Mouse (Mus musculus): ENCODE measurements at regions not wholly inside any gene's neighbourhood (a gene's known extent, or its start where the extent isn't known, plus 50 kb on each side); places are given as distances from the start of the nearest gene placed in this dataset.

DNA sequence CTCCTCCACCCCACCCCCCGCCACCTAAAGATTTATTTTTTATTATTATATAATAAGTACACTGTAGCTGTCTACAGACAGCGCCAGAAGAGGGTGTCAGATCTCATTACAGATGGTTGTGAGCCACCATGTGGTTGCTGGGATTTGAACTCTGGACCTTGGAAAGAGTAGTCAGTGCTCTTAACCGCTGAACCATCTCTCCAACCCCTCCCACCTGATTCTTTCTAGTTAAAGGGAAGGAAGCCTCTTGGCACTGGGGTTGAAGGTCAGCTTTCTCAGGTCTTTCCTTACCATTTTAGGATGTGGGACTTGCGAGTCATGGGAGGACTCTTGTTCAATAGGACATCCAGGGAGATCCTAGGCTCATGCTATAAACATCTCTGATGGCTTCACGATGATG, 54.7 kb downstream of the Hes1 start:
- no peak overlapping the region for H3K4me2 ChIP-seq (ENCODE audit: low read length)
- H3K9me3 ChIP-seq (replicated peaks; ENCODE audit: control insufficient read depth, low read length): no peaks in the 10 kb centered on the region
- H3K27me3 ChIP-seq (replicated peaks; ENCODE audit: control insufficient read depth, insufficient read depth, low read length): peaks cover 20% of the 10 kb centered on the region
- H3K9ac ChIP-seq (ENCODE audit: low read length): no peak overlapping the region
- 91% methylated on average over 5 of the region's 5 CpGs for WGBS
- no peaks in the 10 kb centered on the region for H3K36me3 ChIP-seq (ENCODE audit: control insufficient read depth, insufficient read depth, low read length)
- no peak for DNase-seq (ENCODE audit: low spot score)
- H3K27ac ChIP-seq (ENCODE audit: low read depth, low read length): no peak overlapping the region
- no peak overlapping the region for H3K4me3 ChIP-seq (ENCODE audit: low read depth, low read length)
- H3K4me1 ChIP-seq (ENCODE audit: control insufficient read depth, insufficient read depth, low read length): peaks cover 8% of the 10 kb centered on the region
- ATAC-seq: no peak

DNA sequence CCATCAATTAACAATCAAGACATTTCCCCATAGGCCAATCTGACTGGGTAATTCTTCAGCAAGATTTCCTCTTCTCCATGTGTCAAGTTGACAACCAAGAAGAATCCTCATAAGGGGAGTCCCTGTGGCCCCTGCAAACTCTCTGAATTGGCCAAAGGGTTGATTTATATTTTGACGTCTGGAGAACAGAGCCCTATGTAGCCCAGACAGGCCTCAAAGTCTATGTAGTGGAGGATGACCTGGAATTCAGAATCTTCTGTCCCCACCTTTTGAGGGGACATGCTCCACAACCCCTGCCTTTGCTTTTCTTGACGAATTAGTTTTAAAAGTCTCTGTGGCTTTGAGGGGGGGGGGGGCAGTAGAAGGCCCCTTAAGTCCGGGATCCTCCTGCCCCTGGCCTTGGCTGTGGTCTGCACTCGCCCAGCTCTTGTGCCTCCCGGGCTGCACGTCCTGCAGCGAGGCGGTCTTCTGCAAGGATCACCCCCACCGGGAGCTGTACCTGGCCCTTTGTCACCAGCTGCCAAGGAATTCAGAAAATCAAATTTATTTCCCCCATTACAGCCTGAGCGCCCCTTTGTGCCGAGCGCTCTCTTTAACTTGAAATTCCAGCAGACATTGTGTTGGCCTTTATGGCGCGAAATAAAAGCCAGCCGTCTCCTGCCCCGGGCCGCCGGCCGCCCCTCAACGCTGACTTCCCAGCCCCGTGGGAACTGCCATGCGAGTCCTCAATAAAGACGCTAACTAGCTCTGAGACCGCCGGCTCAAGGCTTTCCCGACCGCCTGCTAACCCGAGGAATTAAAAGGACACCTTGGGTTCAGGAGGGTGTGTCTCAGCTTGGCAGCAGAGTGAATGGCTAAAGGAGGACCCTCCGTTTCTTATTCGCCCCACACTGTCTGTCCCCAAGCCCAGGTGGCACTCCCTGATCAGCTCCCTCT, 56.4 kb downstream of the Hes1 start:
- Histone ChIP-seq H3K36me3 (ENCODE audit: control insufficient read depth, insufficient read depth, low read length) (no peaks in the 10 kb centered on the region), H3K4me3 (ENCODE audit: low read depth, low read length) (0 out of 2 replicates have a peak overlapping the region, but pooled peaks have one; percentile 8), H3K4me1 (ENCODE audit: control insufficient read depth, insufficient read depth, low read length) (peaks cover 8% of the 10 kb centered on the region), H3K4me2 (ENCODE audit: low read length) (peak overlapping the region; percentile 40), H3K9me3 (replicated peaks; ENCODE audit: control insufficient read depth, low read length) (no peaks in the 10 kb centered on the region), H3K27me3 (replicated peaks; ENCODE audit: control insufficient read depth, insufficient read depth, low read length) (peaks cover 28% of the 10 kb centered on the region), H3K27ac (ENCODE audit: low read depth, low read length) (no peak overlapping the region), H3K9ac (ENCODE audit: low read length) (0 out of 2 replicates have a peak overlapping the region, but pooled peaks have one; percentile 8)
- peak; percentile 26 for DNase-seq (ENCODE audit: low spot score)
- ATAC-seq: peak; percentile 29; the same call in 1 of the 2 replicates
- WGBS: 4% methylated on average over 30 of the region's 30 CpGs

DNA sequence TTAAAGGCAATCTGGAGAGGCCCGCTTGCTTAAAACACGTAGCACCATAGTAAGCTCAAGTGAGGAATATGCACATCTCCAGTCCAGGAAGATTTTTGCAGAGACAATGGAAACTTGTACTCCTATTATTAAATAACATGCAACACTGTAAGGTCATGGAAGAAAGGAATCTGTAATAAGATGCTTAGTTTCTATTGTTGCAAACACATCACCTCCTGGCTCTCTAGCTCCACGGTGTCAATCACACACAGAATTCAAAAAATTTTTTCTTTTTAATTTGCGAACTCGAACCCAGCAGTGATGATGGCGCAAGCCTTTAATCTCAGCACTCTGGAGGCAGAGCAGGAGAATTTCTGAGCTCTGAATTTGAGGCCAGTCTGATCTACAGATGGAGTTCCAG, 57.4 kb downstream of the Hes1 start:
- Histone ChIP-seq H3K9ac (ENCODE audit: low read length) (no peak overlapping the region), H3K4me2 (ENCODE audit: low read length) (no peak overlapping the region), H3K9me3 (replicated peaks; ENCODE audit: control insufficient read depth, low read length) (no peaks in the 10 kb centered on the region), H3K4me3 (ENCODE audit: low read depth, low read length) (no peak overlapping the region), H3K27ac (ENCODE audit: low read depth, low read length) (no peak overlapping the region), H3K36me3 (ENCODE audit: control insufficient read depth, insufficient read depth, low read length) (no peaks in the 10 kb centered on the region), H3K4me1 (ENCODE audit: control insufficient read depth, insufficient read depth, low read length) (peaks cover 8% of the 10 kb centered on the region), H3K27me3 (replicated peaks; ENCODE audit: control insufficient read depth, insufficient read depth, low read length) (peaks cover 32% of the 10 kb centered on the region)
- ATAC-seq: no peak
- no peak for DNase-seq (ENCODE audit: low spot score)
- 39% methylated on average over 6 of the region's 6 CpGs for WGBS

DNA sequence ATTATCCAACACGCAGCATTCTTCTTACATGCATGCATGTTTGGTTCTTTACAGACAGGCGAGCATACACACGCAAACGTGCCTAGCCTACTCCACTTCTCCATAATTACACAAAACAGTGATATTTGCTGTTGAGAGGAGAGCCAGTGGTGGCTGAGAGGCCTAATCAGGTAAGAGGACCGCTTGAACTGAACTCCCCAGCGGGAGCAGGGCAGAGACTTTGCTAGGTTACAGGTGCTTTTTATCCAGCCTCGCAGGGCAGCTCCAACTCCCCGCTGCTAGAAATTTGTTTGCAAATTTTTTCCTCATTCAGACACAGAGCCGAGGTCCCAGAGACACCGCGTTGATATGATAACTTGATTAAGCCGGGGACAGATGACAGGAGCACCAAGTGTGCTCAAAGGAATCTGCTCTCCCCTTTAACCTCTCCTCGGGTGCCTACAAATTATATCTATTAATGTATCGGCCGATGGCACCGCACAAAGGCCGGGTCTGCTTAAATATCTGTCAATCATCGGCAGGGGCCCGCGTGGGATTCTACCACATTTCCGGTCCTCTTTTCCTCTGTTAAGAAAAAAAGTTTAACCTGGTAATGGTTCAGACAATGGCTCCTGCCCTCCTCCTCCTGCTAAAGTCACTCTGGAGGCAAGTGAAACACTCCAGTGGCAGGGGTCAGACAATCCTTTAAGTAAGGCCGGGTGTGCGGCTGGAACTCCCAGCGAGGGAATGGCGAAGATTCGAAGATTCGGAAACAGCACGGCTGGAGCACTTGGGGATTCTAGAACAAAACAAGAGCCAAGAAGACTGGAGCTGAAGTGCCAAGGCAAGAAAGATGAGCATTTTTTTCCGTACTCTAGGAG, 58.3 kb downstream of the Hes1 start:
- 17% methylated on average over 29 of the region's 29 CpGs for WGBS
- ATAC-seq: no peak

DNA sequence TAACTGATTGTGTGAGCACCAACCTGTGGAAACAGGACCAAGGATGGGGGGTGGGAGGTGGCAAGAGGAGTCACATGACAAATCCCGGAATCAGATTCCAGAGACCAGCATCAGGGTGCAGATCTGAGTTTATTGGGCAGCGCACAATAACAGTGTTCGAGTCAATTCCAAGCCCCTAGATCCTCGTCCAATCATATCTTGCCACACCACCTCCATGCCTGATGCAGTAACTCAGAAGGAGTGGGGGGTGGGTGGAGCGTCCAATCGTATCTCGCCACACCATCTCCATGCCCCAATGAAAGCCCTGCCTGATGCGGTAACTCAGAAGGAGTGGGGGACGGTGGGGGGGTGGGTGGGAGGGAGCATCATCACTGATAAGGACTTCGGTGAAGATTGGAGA, 62.8 kb downstream of the Hes1 start:
- ATAC-seq: no peak
- H3K4me3 ChIP-seq (ENCODE audit: low read depth, low read length): no peak overlapping the region
- H3K9ac ChIP-seq (ENCODE audit: low read length): no peak overlapping the region
- no peak for DNase-seq (ENCODE audit: low spot score)
- H3K27me3 ChIP-seq (replicated peaks; ENCODE audit: control insufficient read depth, insufficient read depth, low read length): peaks cover 34% of the 10 kb centered on the region
- no peak overlapping the region for H3K4me2 ChIP-seq (ENCODE audit: low read length)
- 92% methylated on average over 10 of the region's 10 CpGs for WGBS
- H3K4me1 ChIP-seq (ENCODE audit: control insufficient read depth, insufficient read depth, low read length): peaks cover 18% of the 10 kb centered on the region
- peaks cover 3% of the 10 kb centered on the region; the same call in 1 of the 2 replicates for H3K9me3 ChIP-seq (replicated peaks; ENCODE audit: control insufficient read depth, low read length)
- no peaks in the 10 kb centered on the region for H3K36me3 ChIP-seq (ENCODE audit: control insufficient read depth, insufficient read depth, low read length)
- H3K27ac ChIP-seq (ENCODE audit: low read depth, low read length): no peak overlapping the region

More for the DNA sequence above, 58.3 kb downstream of the Hes1 start:
- peak; percentile 26 for DNase-seq (ENCODE audit: low spot score)
- Histone ChIP-seq H3K9me3 (replicated peaks; ENCODE audit: control insufficient read depth, low read length) (peaks cover under 1% of the 10 kb centered on the region; the same call in 1 of the 2 replicates), H3K4me3 (ENCODE audit: low read depth, low read length) (no peak overlapping the region), H3K27ac (ENCODE audit: low read depth, low read length) (no peak overlapping the region), H3K9ac (ENCODE audit: low read length) (no peak overlapping the region; the same call in 1 of the 2 replicates), H3K36me3 (ENCODE audit: control insufficient read depth, insufficient read depth, low read length) (no peaks in the 10 kb centered on the region), H3K27me3 (replicated peaks; ENCODE audit: control insufficient read depth, insufficient read depth, low read length) (peaks cover 32% of the 10 kb centered on the region), H3K4me2 (ENCODE audit: low read length) (no peak overlapping the region), H3K4me1 (ENCODE audit: control insufficient read depth, insufficient read depth, low read length) (peaks cover 8% of the 10 kb centered on the region)

DNA sequence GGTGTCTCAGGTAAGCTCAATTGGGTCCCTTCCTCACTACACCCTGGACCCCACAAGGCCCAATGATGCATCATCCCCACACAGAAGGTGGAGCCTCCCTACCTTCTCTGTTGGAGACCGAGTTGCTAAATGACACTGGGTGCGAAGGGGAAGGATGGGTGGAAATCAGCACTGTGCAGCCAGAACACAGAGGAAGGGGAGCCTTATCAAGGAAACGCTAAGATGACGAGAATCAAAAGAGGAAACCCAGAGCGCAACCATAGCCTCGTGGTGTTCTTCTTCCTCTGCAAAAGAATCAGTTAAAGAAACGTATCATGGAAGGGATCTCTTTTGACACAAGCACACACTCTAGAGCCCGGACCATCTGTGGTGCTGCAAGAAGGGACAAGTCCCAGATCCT, 64.6 kb downstream of the Hes1 start:
- no peak for ATAC-seq
- peaks cover 36% of the 10 kb centered on the region for H3K27me3 ChIP-seq (replicated peaks; ENCODE audit: control insufficient read depth, insufficient read depth, low read length)
- peaks cover 3% of the 10 kb centered on the region; the same call in 1 of the 2 replicates for H3K9me3 ChIP-seq (replicated peaks; ENCODE audit: control insufficient read depth, low read length)
- no peaks in the 10 kb centered on the region for H3K36me3 ChIP-seq (ENCODE audit: control insufficient read depth, insufficient read depth, low read length)
- no peak overlapping the region for H3K9ac ChIP-seq (ENCODE audit: low read length)
- H3K4me1 ChIP-seq (ENCODE audit: control insufficient read depth, insufficient read depth, low read length): peaks cover 15% of the 10 kb centered on the region
- no peak overlapping the region for H3K4me3 ChIP-seq (ENCODE audit: low read depth, low read length)
- 56% methylated on average over 8 of the region's 8 CpGs for WGBS
- no peak for DNase-seq (ENCODE audit: low spot score)
- no peak overlapping the region for H3K27ac ChIP-seq (ENCODE audit: low read depth, low read length)
- no peak overlapping the region for H3K4me2 ChIP-seq (ENCODE audit: low read length)

DNA sequence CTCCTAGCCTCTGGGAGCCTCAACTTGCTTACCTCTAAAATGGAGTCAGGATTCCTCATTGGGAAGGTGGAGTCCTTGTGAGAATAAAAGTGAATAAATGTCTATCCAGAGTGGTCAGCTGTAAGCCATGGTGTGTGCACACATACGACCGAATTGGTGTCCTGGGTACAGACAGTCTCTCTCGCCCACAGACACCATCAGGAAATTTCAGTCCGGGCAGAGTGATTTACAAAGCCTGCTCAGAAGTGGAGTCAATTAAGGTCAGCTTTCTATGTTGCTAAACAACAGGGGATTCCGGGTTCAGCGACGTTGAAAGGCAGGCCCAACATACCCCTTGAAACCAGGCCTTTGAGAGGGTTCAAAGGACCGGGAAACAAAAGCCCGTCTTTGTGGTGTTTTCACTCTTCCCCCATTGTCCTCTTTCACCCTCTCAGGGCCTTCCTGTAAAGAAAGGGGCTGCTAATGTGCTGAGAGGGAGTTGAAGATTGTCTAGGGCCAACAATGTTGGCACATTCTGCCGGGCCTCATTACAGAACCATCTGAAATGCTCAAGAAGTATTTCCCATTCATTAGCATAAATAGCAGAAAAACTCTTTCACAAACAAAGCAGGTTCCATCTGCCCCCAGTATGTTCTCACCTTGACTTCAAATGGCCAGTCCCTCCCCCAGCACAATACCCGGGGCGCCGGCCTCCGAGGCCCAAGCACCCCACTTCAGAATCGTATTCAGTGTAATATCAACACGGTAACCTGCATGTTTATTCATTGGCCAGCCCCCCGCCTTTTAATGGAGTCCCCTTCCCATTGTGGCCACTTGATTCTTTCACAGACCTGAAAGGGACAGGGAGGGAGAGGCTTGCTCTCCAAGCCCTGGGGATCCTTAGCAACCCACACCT, 65.3 kb downstream of the Hes1 start:
- Histone ChIP-seq H3K27me3 (replicated peaks; ENCODE audit: control insufficient read depth, insufficient read depth, low read length) (peaks cover 31% of the 10 kb centered on the region), H3K9ac (ENCODE audit: low read length) (no peak overlapping the region), H3K4me3 (ENCODE audit: low read depth, low read length) (no peak overlapping the region), H3K27ac (ENCODE audit: low read depth, low read length) (no peak overlapping the region), H3K4me1 (ENCODE audit: control insufficient read depth, insufficient read depth, low read length) (peaks cover 15% of the 10 kb centered on the region), H3K4me2 (ENCODE audit: low read length) (0 out of 2 replicates have a peak overlapping the region, but pooled peaks have one; percentile 20), H3K9me3 (replicated peaks; ENCODE audit: control insufficient read depth, low read length) (peaks cover 3% of the 10 kb centered on the region; the same call in 1 of the 2 replicates), H3K36me3 (ENCODE audit: control insufficient read depth, insufficient read depth, low read length) (no peaks in the 10 kb centered on the region)
- 2% methylated on average over 17 of the region's 17 CpGs for WGBS
- DNase-seq (ENCODE audit: low spot score) (peak; percentile 85), ATAC-seq (peak; percentile 87)

DNA sequence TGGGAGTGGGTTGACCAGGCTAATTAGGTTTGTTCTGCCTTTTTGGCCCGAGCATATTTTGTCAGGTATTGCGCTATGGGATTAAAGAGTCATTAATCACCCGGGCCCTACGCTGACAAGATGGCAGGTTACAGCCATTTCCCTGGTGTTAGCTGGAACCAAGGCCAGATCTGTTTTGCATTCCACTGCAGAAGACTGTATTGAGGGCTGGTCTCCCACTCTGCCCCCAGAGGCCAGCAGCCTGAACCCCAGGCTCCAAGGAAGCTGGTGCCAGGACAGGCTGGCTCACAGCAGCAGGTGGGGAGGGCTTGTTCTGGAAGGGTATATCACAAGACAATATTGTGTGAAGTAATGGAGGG, 65.9 kb downstream of the Hes1 start:
- no peak overlapping the region for H3K27ac ChIP-seq (ENCODE audit: low read depth, low read length)

More for the DNA sequence above, 65.9 kb downstream of the Hes1 start:
- H3K4me3 ChIP-seq (ENCODE audit: low read depth, low read length): no peak overlapping the region
- 0% methylated on average over 4 of the region's 4 CpGs for WGBS
- DNase-seq (ENCODE audit: low spot score) (no peak), ATAC-seq (peak; percentile 57)
- peaks cover 3% of the 10 kb centered on the region; the same call in 1 of the 2 replicates for H3K9me3 ChIP-seq (replicated peaks; ENCODE audit: control insufficient read depth, low read length)
- peaks cover 15% of the 10 kb centered on the region for H3K4me1 ChIP-seq (ENCODE audit: control insufficient read depth, insufficient read depth, low read length)
- H3K36me3 ChIP-seq (ENCODE audit: control insufficient read depth, insufficient read depth, low read length): no peaks in the 10 kb centered on the region
- peaks cover 28% of the 10 kb centered on the region for H3K27me3 ChIP-seq (replicated peaks; ENCODE audit: control insufficient read depth, insufficient read depth, low read length)
- H3K9ac ChIP-seq (ENCODE audit: low read length): no peak overlapping the region
- H3K4me2 ChIP-seq (ENCODE audit: low read length): no peak overlapping the region
